Mouse (Mus musculus) gonadal fat pad, adult 2 months (tissue): ENCODE data around the gene Prr19. TPM values are rescaled to one million over a fixed set of nuclear protein-coding genes. Genes with fewer than 3 reads are reported as not detected.

ENCODE experiments used
- DNase-seq: peaks from one replicate; pipeline ENCODE4 v3.0.0-alpha.2; 2012; ENCODE audit warnings: low read depth
- polyA plus RNA-seq: library from polyadenylated mRNA; depleted of rRNA; stranded (reverse); fragments of >200 nt; gene quantifications from 2 replicates; pipeline ENCODE4 v1.2.3, GENCODE M21; 2012

Prr19 gene
- polyA plus RNA-seq, 1 experiment, result 0.30 TPM

DNA sequence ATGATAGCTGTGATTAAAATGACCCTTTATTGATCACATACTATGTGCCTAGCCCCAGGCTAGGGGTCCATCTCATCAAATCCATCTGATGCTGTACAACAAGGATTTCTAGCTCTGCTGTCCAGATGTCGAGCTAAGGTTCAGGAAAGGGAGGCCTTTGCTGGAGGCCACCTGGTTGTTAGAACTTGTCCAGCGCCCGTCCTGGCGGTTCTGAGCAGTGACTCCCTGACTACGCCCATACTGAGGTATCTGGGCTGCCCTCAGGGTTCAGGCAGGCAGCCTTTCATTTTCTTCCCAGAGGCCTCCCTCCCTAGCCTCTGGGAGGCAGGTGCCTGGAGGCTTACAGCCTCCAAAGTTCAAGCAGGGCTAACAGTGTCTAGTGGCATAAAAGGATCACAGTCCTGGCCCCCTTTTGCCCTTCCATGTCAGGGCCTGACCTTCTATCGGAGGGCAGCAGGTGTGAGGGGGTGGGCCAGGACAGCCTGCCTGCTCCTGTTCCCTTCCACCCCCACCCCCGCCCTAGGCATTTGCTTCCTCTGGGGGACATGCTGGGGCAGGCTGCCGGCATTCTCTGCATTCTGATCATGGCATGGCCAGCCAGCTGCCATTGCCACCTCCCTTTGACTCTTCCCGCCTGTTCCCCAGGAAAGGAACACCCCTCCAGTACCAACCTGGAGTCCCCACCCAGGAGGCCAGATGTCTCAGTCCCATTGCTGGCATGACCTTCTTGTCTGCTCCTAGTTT is 25.5 kb upstream of the Prr19 start:
- DNase-seq, result no peak

DNA sequence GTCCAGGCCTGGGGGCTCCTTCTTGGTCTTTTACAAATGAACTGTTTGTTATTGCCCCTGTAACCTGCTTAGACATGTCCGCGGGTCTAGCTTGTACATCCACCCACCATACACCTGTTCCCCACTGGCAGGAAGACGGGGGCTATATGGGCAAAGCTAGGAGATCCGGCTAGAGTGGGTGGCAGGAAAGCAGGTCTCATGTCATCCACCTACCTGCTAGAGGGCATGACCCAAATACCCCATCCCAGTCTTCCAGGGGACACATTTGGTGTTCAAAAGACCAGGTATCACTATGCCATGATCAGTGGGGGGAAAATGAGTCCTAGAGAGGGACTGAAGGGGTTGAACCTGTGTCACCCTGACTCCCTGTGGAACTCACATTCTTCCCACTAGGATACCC is 23.8 kb upstream of the Prr19 start:
- no peak for DNase-seq

DNA sequence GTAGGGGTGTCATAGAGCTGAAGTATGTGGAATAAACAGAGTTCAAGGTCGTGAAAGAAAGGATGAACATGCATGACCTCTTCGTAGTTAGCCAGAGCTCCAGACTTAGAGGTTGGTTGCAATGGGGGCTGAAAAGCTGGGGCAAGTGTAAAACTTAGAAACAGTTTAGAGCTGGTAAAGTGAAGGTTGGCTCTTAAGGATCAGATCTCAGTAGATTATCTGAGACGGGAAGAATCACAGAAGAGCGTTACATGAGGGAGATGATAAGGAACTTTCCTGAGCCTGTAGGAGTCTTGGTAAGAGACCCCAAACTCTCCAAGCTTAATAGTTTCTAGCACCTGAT is 23.2 kb upstream of the Prr19 start:
- no peak for DNase-seq

DNA sequence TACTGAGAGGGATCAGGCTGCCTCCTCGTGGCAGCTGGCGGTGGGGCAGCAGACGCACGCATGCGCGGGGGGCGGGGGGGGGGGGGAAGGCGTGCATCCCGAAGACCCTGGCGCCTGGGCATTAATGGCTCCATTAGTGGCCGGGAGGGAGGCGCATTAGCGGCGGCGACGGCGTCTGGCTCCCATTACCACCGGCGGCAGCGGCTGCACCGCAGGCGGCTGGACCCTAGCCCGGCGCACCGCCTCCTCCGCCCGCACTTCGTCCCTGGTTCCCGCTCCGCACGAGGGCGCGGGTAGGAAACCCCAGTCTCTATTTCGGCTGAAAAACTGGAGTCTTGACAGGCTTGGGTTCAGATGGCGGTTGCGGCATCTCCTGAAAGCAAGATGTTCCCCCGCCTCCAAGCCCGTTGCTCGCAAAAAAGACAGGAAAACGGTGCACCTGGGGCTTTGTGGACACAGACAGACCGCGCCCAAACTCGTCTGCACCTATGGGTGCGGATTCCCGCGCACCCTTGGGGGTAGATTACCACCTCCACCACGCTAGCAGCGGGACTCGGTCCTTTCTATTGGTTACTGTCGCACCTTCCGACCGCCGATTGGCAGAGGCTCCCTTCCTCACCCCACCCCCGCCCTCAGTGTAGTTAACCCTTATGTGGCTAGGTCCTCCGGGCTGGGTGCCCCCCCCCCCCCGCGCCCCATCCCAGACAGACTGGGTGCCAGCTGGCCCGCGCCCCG is 22.7 kb upstream of the Prr19 start:
- no peak for DNase-seq

DNA sequence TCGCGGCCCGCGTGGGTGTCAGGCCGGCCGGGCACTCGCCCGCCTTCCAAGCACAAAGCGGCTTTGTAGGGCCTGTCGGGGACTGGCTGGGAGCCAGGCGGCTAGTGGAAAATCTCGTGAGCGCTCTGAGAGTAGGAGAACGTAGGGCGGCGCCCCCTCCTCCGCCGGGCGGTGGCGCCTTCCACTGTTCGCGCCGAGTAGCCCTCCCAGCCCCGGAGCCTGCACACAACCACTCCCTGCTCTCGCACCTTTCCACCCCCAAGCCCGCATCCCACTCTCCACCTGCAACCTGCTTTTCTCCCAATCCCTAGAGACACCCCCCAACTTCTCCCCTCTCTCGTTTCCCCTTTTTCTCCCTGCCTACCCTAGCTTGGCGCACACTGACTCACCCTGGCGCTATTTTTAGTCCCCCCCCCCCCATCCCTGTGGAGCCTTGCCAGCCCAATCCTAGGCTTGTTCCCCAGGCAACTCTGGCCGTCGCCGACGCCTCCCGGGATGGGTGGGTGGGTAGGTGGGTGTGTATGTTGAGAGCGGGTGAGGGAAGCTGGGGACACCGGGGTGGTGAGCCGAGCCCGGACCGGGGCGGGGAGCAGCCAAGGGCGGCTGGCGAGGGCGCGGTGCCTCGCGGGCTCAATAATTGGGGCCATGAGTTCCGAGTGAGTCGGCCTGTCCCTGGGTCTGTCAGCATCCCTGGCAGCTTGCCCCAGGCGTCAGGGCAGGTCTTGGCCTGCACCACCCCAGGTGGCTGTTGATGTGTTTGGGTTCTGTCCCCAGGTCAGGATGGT is 21.9 kb upstream of the Prr19 start:
- no peak for DNase-seq

DNA sequence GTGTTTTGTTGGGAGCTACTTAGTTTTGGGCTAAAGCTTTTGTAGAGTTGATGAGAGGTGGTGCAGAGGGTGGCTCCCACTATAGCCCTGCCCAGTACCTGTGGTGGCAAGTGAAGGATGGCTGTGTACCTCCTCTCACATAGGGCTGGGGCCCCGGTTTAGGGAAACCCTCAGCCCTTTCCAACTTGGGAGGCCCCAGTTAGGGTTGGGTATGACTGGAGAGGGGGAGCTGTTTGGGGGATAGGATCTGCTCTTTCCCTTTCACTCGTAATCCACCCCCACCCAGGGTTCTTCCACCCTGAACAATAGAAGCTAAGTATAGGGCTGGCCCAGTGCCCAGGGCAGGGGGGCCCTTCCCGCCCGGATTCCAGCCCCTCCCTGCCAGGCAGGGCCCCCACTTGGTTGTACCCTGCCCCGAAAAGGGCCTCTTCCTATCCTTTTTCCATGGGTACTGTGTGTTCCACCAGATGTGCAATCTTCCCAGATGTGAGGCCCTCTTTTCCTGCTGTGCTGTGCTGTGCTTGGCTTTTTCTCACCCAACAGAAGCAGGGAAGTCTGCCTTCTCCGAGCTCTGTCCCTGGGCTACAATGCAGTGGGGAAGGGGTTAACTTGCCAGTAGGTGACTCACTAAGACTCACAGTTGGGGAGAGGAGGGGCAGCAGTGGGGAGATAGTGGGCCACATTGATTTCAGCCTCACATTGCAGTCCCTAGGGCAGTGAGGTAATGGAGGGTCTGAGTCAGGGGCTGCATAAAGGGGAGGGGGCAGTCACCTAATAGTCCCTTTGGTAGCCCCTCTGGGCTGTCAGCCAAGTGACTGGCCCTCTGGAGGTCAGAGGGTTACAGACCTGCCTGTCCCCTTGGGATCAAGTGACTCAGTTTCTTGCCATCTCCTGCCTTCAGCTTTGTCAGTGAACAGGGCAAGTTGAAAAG is 21.1 kb upstream of the Prr19 start:
- DNase-seq, result no peak

DNA sequence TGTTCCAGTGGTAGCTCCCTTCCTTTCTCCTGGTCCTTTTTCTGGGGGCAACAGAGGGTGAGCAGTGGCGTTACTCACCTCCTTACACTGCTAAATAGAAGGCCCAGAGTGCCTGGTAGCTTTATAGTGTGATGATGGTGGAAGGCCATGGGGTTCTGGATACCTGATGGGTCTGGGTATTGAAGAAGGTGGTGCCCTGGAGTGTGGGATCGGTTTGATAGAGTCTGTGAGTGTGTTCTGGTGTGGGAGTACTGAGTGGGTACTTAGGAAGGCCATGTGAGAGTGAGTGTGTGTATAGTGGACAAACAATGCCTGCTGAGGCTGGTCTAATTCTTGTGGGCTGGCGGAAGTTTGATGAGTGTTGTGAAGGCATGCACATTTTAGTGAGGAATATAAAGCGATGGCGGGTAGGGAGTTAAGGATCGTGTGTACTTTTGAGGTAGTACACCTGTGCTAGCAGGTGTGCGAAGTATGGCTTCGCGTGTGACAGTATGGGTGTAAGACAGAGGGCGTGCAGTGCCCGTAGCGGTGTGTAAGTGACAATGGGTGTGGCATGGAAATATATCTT is 20.0 kb upstream of the Prr19 start:
- DNase-seq, result no peak

DNA sequence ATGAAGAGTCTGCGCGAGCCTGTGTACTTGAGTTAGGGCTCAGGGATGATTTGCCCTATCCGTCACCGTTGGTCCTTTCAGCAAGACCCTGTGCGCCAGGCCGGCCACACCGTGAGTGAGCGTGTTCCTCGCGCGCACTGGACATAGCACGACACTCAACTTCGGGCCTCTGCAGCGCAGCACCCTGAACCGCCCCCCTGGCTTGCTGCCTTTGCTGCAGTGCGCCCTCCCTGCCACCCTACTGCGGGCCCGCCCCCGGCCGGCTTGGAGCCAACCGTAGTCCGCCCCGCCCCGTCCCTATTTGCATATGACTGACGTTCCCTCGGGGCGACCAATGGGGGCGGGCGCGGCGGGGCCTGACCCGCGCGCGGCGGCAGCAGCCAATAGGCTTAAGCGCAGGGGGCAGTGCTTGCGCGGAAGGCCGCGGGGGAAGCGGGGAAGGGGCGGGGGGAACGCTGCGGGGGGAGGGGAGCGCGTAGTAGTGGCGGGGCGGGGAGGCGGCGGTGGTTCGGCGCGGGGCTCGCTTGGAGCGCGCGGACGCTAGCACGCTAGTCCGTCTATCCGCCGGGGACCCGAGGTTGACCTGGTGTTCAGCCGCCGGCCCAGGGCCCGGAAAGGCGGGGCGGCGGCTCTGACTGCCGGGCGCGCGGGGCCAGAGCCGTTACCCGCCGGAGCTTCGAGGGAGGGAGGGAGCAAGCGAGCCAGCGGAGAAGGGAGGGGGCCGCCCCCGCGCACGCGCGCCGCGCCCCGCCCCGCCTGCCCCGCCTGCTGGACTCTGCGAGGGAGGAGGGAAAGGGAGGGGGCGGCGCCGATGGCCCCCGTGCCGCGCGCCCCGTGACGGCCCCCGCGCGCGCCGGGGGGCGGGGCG is 19.2 kb upstream of the Prr19 start:
- DNase-seq, result no peak

DNA sequence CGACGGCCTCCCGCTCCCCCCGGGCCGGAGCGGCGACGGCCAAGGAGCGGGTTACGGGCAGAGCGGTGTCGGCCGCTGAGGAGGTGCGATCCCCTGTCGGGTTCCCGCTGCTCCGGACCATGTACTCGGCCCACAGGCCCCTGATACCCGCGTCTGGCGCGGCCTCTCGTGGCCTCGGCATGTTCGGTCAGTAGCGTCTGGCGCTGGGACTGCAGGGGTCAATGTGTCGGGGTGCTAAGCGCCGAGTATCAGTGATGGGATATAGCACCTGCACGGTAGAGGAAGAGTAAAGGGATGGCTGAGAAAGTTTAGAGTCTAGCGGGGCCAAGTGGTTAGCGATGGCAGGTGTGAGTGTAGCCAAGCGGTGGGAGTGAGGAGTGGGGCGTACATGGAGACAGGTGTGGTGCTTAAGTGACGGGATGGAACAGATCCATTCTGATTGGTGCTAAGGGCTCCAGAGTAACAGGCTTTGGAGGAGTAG is 18.4 kb upstream of the Prr19 start:
- DNase-seq, result no peak

DNA sequence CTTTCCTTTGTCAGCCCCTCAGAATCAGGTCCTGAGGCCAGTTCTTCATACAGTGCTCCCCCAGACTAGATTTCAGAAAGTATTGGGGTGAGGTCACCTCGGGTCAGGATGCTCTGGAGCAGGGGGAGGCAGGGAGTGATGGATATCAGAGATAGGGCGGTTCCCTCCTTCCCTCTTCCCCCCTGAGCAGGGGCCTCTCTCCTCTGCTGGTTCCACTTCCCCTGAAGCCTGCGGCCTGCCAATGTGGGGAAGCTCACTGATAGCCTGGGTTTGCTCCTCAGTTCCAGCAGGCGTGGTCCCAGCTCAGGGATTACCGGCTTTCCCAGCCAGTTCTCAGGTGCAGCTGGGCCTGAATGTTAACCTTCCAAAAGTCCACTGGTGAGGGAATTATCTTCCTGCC is 17.6 kb upstream of the Prr19 start:
- DNase-seq, result no peak

DNA sequence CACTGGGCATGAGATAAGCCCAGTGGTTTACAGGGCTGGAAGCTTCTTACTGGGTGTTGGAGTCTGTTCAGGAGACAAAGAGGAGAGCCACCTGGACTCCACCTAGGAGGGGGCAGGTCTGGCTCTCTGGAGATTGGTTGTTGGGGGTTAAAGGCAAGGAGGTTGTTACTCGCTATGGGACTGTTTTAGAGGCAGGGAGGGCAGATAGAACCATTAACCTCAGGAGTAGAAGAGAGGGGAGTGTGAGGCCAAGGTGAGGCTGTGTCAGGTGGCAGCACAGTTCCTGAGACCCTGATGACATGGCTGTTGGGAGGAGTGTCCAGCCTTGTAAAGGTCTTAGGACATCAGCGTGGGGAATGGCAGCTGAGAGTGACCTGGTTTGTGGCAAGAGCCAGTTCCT is 17.0 kb upstream of the Prr19 start:
- DNase-seq, result no peak

DNA sequence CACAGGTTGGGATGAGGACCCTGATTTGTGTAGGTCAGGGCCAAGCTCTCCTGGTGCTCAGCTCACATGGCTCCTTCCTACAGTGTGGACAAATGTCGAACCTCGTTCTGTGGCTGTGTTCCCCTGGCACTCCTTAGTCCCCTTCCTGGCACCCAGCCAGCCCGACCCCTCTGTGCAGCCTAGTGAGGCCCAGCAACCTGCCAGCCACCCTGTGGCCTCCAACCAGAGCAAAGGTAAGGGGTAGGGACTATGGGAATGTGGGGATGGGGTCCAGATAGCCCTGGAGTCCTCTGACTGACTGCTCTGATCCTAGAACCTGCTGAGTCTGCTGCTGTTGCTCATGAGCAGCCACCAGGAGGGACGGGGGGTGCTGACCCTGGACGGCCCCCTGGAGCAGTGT is 16.4 kb upstream of the Prr19 start:
- no peak for DNase-seq

DNA sequence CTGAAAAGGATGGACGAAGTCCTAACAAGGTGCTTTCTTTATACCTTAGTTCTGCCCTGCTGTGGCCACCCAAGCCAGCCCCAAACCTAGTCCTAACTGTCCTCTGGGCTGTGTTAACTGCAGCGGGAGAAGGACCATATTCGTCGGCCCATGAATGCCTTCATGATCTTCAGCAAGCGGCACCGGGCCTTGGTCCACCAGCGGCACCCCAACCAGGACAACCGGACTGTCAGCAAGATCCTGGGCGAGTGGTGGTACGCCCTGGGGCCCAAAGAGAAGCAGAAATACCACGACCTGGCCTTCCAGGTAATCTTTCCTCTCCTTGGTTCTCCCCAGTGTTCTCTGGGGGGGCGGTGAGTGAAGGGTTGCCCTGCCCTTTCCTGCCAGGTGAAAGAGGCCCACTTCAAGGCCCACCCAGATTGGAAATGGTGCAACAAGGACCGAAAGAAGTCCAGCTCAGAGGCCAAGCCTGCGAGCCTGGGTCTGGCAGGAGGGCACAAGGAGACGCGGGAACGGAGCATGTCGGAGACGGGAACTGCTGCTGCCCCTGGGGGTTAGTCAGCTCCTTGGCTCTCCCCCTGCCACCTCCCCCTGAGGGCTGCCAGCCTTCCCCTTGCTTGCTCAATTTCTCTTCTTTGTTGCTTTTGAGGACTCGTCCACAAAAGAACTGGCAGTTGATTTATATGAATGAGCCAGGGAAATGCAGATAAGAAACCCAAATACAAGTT is 15.5 kb upstream of the Prr19 start:
- no peak for DNase-seq

DNA sequence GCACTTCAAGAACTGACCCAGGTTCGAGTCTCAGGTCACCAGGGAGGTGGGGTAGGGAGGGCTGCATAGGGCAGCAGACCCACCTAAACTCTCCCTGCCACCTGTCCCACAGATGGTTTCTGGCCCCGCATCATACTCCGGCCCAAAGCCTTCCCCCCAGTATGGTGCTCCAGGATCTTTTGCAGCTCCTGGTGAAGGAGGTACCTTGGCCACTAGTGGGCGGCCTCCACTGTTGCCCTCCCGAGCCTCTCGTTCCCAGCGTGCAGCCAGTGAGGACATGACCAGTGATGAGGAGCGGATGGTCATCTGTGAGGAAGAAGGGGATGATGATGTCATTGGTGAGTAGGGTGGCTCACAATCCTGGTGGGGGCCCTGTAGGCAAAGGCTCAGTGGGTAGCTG is 14.2 kb upstream of the Prr19 start:
- DNase-seq, result no peak

DNA sequence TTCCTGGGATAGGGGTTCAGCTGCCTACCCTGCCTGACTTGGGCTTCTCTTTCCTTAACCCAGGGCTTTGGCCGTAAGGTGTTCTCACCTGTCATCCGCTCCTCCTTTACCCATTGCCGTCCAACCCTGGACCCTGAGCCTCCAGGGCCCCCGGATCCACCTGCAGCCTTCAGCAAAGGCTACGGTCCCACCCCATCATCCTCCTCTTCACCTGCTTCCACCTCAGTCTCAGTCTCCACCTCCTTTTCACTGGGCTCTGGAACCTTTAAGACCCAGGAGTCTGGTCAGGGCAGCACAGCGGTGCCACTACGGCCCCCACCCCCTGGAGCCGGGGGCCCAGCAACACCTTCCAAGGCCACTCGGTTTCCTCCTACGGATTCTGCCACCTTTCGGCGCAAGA is 13.2 kb upstream of the Prr19 start:
- DNase-seq, result no peak

DNA sequence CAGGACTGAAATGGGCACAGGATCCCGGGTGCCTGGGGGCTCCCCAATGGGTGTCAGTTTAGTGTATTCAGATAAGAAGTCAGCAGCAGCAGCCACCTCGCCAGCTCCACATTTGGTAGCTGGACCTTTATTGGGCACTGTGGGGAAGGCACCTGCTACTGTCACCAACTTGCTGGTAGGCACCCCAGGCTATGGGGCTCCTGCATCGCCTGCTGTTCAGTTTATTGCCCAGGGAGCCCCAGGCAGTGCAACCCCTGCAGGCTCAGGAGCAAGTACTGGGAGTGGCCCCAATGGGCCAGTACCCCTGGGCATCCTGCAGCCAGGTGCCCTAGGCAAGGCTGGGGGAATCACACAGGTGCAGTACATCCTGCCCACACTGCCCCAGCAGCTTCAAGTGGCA is 12.5 kb upstream of the Prr19 start:
- DNase-seq, result no peak

DNA sequence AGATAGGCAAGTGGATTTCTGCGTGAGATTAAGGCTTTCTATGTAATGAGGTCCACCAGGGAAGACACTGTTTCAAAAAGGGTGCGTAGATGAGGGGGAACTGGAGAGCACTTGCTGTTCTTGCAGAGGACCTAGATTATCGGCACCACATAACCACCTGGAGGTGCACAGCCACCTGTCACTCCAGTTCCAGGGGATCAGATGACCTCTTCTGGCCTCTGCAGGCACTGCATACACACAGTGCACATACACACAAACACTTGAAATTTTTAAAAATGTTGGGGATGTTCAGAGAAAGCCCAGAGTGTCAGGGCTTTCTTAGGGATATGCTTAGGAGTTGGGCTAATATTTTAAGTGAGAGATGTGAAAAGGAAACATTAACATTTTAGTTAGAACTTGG is 11.3 kb upstream of the Prr19 start:
- no peak for DNase-seq

DNA sequence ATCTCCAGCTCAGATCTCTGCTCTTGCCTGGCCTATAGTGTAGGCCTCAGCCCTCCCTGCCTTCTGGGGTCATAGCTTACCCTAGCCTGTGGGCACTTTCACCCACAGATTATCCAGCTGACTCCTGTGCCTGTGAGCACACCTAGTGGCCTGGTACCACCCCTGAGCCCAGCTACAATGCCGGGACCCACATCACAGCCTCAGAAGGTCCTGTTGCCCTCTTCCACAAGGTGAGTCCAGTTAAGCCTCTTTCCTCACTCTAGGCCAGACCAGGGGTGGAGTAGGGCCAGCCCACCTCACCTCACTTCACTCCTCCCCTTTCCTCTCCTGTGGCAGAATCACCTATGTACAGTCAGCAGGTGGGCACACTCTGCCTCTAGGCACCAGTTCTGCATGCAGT is 10.7 kb upstream of the Prr19 start:
- no peak for DNase-seq

DNA sequence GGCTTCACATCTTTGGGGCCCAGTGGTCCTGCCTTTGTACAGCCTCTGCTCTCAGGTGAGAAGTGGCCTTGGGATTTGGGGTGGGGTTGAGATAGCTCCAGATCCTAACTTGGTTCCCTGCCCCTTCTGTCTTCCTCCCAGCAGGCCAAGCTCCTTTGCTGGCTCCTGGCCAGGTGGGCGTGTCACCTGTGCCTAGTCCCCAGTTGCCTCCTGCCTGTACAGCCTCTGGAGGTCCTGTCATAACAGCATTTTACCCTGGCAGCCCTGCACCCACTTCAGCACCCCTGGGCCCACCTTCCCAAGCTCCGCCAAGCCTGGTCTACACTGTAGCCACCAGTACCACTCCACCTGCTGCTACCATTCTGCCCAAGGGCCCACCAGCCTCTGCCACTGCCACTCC is 10.3 kb upstream of the Prr19 start:
- no peak for DNase-seq

DNA sequence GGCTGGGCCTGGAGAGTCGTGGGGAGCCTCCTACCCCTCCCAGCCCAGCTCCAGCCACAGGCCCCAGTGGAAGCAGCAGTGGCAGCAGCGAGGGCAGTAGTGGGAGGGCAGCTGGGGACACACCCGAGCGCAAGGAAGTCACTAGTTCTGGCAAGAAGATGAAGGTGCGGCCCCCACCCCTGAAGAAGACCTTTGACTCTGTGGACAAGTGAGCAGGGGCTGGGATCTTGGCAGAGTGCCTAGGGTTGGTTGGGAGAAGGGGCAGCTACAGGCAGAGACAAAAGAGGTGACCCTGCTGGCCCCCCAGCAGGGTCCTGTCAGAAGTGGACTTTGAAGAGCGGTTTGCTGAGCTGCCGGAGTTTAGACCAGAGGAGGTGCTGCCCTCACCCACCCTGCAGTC is 9.1 kb upstream of the Prr19 start:
- DNase-seq, result no peak
